Mouse (Mus musculus) liver, postnatal 0 days (tissue): ENCODE measurements around the gene Camta1.
"Not testable (repeated sequence)": the region's sequence is repeated elsewhere in the genome, so short reads cannot be mapped to it uniquely, and the experiment has no call there.

ENCODE experiments used
- CTCF ChIP-seq: sonication (generic); IDR thresholded peaks from 2 replicates; pipeline ENCODE4 v1.5.1; 2016; ENCODE audit warnings: antibody characterized with exemption, low read depth
- EP300 ChIP-seq: IDR thresholded peaks from 2 replicates; pipeline ENCODE4 v1.6.1; 2016; ENCODE audit warnings: antibody characterized with exemption, low read depth, mild to moderate bottlenecking

DNA sequence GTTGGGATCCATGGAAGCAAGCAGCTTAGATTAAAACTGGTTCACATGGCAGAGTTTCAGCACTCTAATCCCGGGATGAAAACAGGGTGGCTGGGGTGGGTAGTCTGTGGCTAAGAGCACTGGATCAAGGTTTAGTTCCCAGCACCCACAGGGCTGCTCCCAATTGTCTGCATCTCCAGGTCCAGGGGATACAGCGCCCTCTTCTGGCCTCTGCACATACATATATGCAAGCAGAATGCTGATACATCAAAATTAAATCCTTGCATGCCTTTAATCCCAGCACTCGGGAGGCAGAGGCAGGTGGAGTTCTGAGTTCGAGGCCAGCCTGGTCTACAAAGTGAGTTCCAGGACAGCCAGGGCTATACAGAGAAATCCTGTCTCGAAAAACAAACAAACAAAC is 953.2 kb downstream of the Camta1 start:
- TF ChIP-seq CTCF: peak; percentile 50
- not testable (repeated sequence) for TF ChIP-seq EP300
